ENCODE assay signal across 13 mouse cellular contexts in genomic region chr12:39301351-39302212, GRCm38 (mm10).
A peak's percentile ranks its signal among the peaks of the same experiment; 100 is the strongest.
DNase-seq lines count a peak whose midpoint lies in the region; ATAC-seq and TF ChIP-seq lines count a peak whose summit lies in the region.
"Had no signal": no experiment of that assay in that cellular context is flagged by ENCODE, and none has a peak within 500 bp of the region (broad histone marks: within the 10 kb centered on the region; RNA-seq: fewer than 3 reads in every experiment).

No protein-coding gene starts in this region.

- no peaks in the 10 kb centered on the region for H3K27me3 ChIP-seq in lung, embryonic 14.5 days (ENCODE audit: insufficient read depth, low read length)
- H3K27me3 ChIP-seq in embryonic facial prominence, embryonic 12.5 days, result no peaks in the 10 kb centered on the region
- no peaks in the 10 kb centered on the region for H3K27me3 ChIP-seq in hindbrain, embryonic 11.5 days (ENCODE audit: control insufficient read depth, insufficient read depth, low read length)
- H3K27me3 ChIP-seq in neural tube, embryonic 14.5 days (ENCODE audit: control insufficient read depth, insufficient read depth, low read length), result no peaks in the 10 kb centered on the region

- no peaks in the 10 kb centered on the region for H3K4me1 ChIP-seq in lung, embryonic 14.5 days (ENCODE audit: insufficient read depth)
- peaks cover 6% of the 10 kb centered on the region; the same call in 1 of the 2 replicates for H3K4me1 ChIP-seq in embryonic facial prominence, embryonic 12.5 days
- no peaks in the 10 kb centered on the region for H3K4me1 ChIP-seq in hindbrain, embryonic 11.5 days (replicated peaks; ENCODE audit: control insufficient read depth, insufficient read depth, low read length)
- peaks cover 6% of the 10 kb centered on the region; the same call in 1 of the 2 replicates for H3K4me1 ChIP-seq in neural tube, embryonic 14.5 days (ENCODE audit: control insufficient read depth, insufficient read depth, low read length)

- 37% methylated on average over 13 of the region's 13 CpGs for WGBS in lung, embryonic 14.5 days
- WGBS in embryonic facial prominence, embryonic 12.5 days, result 18% methylated on average over 13 of the region's 13 CpGs
- WGBS in hindbrain, embryonic 11.5 days, result 49% methylated on average over 13 of the region's 13 CpGs
- 23% methylated on average over 13 of the region's 13 CpGs for WGBS in neural tube, embryonic 14.5 days

- no peak overlapping the region for H3K27ac ChIP-seq in lung, embryonic 14.5 days (ENCODE audit: low read depth)
- no peak overlapping the region for H3K27ac ChIP-seq in embryonic facial prominence, embryonic 12.5 days
- H3K27ac ChIP-seq in hindbrain, embryonic 11.5 days (ENCODE audit: low read depth, low read length), result no peak overlapping the region
- H3K27ac ChIP-seq in neural tube, embryonic 14.5 days (ENCODE audit: low read depth, low read length), result 0 out of 2 replicates have a peak overlapping the region, but pooled peaks have one; percentile 40

- ATAC-seq in lung, embryonic 14.5 days (ENCODE audit: insufficient read depth), result peak; percentile 89
- ATAC-seq in embryonic facial prominence, embryonic 12.5 days (ENCODE audit: insufficient number of reproducible peaks, insufficient read depth, low FRiP score, low TSS enrichment), result no peak
- ATAC-seq in hindbrain, embryonic 11.5 days (ENCODE audit: low FRiP score), result peak; percentile 90
- peak; percentile 90 for ATAC-seq in neural tube, embryonic 14.5 days (ENCODE audit: low read depth)
- ATAC-seq: inflammation-experienced regulatory T-cells, adult 6 months had no signal

- TF ChIP-seq CTCF in lung, embryonic 14.5 days (IDR thresholded peaks at IDR 0.05; ENCODE audit: low read depth), result no peak

- H3K9ac ChIP-seq in lung, embryonic 14.5 days, result no peak overlapping the region
- H3K9ac ChIP-seq in embryonic facial prominence, embryonic 12.5 days, result no peak overlapping the region
- H3K9ac ChIP-seq in hindbrain, embryonic 11.5 days (ENCODE audit: low read depth, low read length), result no peak overlapping the region
- H3K9ac ChIP-seq in neural tube, embryonic 14.5 days (replicated peaks; ENCODE audit: low read depth, low read length), result no peak overlapping the region; the same call in 1 of the 2 replicates

- DNase-seq in lung, embryonic 14.5 days, result peak; percentile 74
- no peak for DNase-seq in lung, postnatal 14 days
- peak; percentile 18 for DNase-seq in hindbrain, embryonic 11.5 days (ENCODE audit: low spot score)
- no peak for DNase-seq in adipocyte (ENCODE audit: low spot score)
- DNase-seq in kidney, postnatal 14 days, result no peak
- DNase-seq in gastrocnemius, postnatal 14 days, result no peak
- DNase-seq: cerebellum, postnatal 36 days; gastrocnemius, postnatal 25 days; layer of hippocampus, postnatal 36 days; lung, adult 18-20 months had no signal

- H3K36me3 ChIP-seq in lung, embryonic 14.5 days (ENCODE audit: insufficient read depth), result no peaks in the 10 kb centered on the region
- no peaks in the 10 kb centered on the region for H3K36me3 ChIP-seq in embryonic facial prominence, embryonic 12.5 days
- no peaks in the 10 kb centered on the region for H3K36me3 ChIP-seq in hindbrain, embryonic 11.5 days (ENCODE audit: control insufficient read depth, insufficient read depth, low read length)
- no peaks in the 10 kb centered on the region for H3K36me3 ChIP-seq in neural tube, embryonic 14.5 days (ENCODE audit: control insufficient read depth, insufficient read depth, low read length)

- H3K4me2 ChIP-seq in lung, embryonic 14.5 days, result peak overlapping the region; percentile 0; the same call in 1 of the 2 replicates
- H3K4me2 ChIP-seq in embryonic facial prominence, embryonic 12.5 days (replicated peaks), result peak overlapping the region; percentile 13; the same call in 1 of the 2 replicates
- H3K4me2 ChIP-seq in hindbrain, embryonic 11.5 days (replicated peaks; ENCODE audit: low read depth, low read length), result no peak overlapping the region
- peak overlapping the region; percentile 30; the same call in 1 of the 2 replicates for H3K4me2 ChIP-seq in neural tube, embryonic 14.5 days (ENCODE audit: low read depth, low read length)

- no peak overlapping the region for H3K4me3 ChIP-seq in lung, embryonic 14.5 days (ENCODE audit: low read depth, low read length)
- no peak overlapping the region for H3K4me3 ChIP-seq in embryonic facial prominence, embryonic 12.5 days
- H3K4me3 ChIP-seq in hindbrain, embryonic 11.5 days (ENCODE audit: low read depth, low read length), result no peak overlapping the region
- no peak overlapping the region for H3K4me3 ChIP-seq in neural tube, embryonic 14.5 days (ENCODE audit: low read depth, low read length)

- H3K9me3 ChIP-seq in lung, embryonic 14.5 days (ENCODE audit: low read depth, low read length), result no peaks in the 10 kb centered on the region
- no peaks in the 10 kb centered on the region for H3K9me3 ChIP-seq in embryonic facial prominence, embryonic 12.5 days
- no peaks in the 10 kb centered on the region for H3K9me3 ChIP-seq in hindbrain, embryonic 11.5 days (ENCODE audit: control insufficient read depth, low read length)
- no peaks in the 10 kb centered on the region for H3K9me3 ChIP-seq in neural tube, embryonic 14.5 days (ENCODE audit: control insufficient read depth, low read length)

- intact Hi-C loops in gastrocnemius, postnatal 14 days (cut with DNase I; ENCODE audit: low total_unique reads), result no loop called here

Comparison
In these comparisons a context has a peak if more than half of its experiments do, and no peak if none do; other contexts are left out.
1. DNase-seq: peak in lung, embryonic 14.5 days (single experiment) and hindbrain, embryonic 11.5 days (single experiment); none in lung, postnatal 14 days (single experiment), adipocyte (single experiment), kidney, postnatal 14 days (single experiment) and gastrocnemius, postnatal 14 days (single experiment).